Mouse (Mus musculus) E14TG2a.4 (cell line): Measurements from ENCODE around the gene Fshr.

ENCODE experiments used
- CTCF ChIP-seq: conservative IDR thresholded peaks from 2 replicates; pipeline ENCODE4 v1.5.1; 2014; ENCODE audit warnings: low read length
- NANOG ChIP-seq: IDR thresholded peaks from 2 replicates; pipeline ENCODE4 v1.6.1; 2014; ENCODE audit warnings: borderline replicate concordance, low read length, mixed read lengths
- POU5F1 ChIP-seq: IDR thresholded peaks from 2 replicates; pipeline ENCODE4 v1.6.1; 2014; ENCODE audit warnings: low read length, borderline replicate concordance

GRCm38 (mm10) chr17:89119250-89119649 is 81.2 kb downstream of the Fshr start:
- TF ChIP-seq CTCF: no peak
- TF ChIP-seq POU5F1: no peak
- TF ChIP-seq NANOG: no peak
